Mouse (Mus musculus): ENCODE data around the gene Mbnl1.

- TF ChIP-seq CTCF (IDR thresholded peaks at IDR 0.05; ENCODE audit: control insufficient read depth, insufficient read depth, low read length) (no peak), POLR2A (IDR thresholded peaks at IDR 0.05; ENCODE audit: borderline replicate concordance, control insufficient read depth, low read depth, low read length) (no peak)
Measured at GRCm38 (mm10) chr3:60489509-60489908, 16.9 kb downstream of the Mbnl1 start.
